Mouse (Mus musculus): ENCODE results near the gene Fcamr. TPM values are rescaled to one million over a fixed set of nuclear protein-coding genes. Genes with fewer than 3 reads are reported as not detected.

Gene Fcamr
- polyA plus RNA-seq, 1 experiment from 2014 or later = not detected

GRCm38 (mm10) chr1:130775234-130775633, 25.5 kb upstream of the Fcamr start:
- no peaks in the 10 kb centered on the region for H3K4me1 ChIP-seq (replicated peaks; ENCODE audit: control insufficient read depth, insufficient read depth, low read length)

DNA sequence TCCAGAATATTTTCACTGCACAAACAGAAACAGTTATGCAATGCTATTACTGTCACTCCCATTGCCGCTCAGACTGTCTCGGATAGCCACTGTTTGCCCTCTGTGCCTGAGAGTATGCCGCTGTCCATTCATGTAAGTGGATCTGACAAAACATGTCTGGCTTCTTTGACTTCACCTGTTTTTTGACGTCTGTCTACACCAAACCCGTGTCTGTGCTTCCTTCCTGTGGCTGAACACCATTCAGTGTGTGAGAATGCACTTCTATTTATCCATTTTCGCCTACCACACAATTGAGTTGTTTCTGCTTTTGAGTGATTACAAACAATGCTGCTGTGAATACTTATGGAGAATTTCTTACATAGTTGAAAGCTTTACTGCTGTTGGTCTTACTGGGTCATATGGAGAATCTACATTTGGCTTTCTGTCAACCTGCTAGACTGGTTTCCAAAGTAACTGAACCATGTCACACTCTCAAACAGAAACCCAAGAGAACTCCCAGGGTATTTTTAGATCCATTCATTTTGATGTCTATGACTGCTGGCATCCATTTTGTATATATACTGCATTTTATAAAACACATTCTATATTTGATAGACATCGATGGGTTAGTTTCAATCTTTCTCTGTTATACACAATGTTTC, 24.9 kb upstream of the Fcamr start:
- WGBS = 78% methylated on average over 7 of the region's 7 CpGs
- Histone ChIP-seq H3K9me3 (ENCODE audit: control insufficient read depth, low read length) (no peaks in the 10 kb centered on the region), H3K4me3 (replicated peaks; ENCODE audit: low read length) (no peak overlapping the region), H3K27ac (no peak overlapping the region), H3K4me1 (replicated peaks; ENCODE audit: control insufficient read depth, insufficient read depth, low read length) (no peaks in the 10 kb centered on the region), H3K27me3 (ENCODE audit: control insufficient read depth, insufficient read depth, low read length) (no peaks in the 10 kb centered on the region), H3K9ac (no peak overlapping the region), H3K4me2 (replicated peaks) (no peak overlapping the region), H3K36me3 (replicated peaks; ENCODE audit: control insufficient read depth, insufficient read depth) (no peaks in the 10 kb centered on the region)
- ATAC-seq (ENCODE audit: low FRiP score) (no peak), DNase-seq (ENCODE audit: low spot score) (no peak)

More at GRCm38 (mm10) chr1:130775234-130775633, 25.5 kb upstream of the Fcamr start:
- H3K9ac ChIP-seq = no peak overlapping the region
- DNase-seq (ENCODE audit: low spot score) (no peak), ATAC-seq (ENCODE audit: low FRiP score) (no peak)
- no peaks in the 10 kb centered on the region for H3K27me3 ChIP-seq (ENCODE audit: control insufficient read depth, insufficient read depth, low read length)
- H3K4me3 ChIP-seq (replicated peaks; ENCODE audit: low read length) = no peak overlapping the region
- H3K36me3 ChIP-seq (replicated peaks; ENCODE audit: control insufficient read depth, insufficient read depth) = no peaks in the 10 kb centered on the region
- no peaks in the 10 kb centered on the region for H3K9me3 ChIP-seq (ENCODE audit: control insufficient read depth, low read length)
- 39% methylated on average over 2 of the region's 2 CpGs for WGBS
- H3K27ac ChIP-seq = no peak overlapping the region
- no peak overlapping the region for H3K4me2 ChIP-seq (replicated peaks)

DNA sequence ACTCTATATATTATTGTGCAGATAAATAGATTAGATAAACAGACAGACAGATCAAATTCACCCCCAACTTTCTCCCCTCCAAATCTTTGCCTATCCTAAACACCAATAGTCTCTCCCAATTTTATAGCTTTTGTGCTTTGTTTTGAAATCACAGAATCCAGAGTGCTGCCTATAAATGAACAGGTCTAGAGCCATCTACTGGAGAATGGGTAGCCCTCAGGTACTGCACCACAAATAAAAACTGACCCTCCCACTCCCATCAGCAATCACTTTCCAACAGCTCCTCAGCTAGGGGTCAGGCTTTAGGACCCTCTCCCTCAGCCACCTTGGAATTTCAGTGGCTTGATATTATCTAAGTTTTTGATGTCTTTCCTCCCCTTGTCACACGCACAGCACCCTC, 24.1 kb upstream of the Fcamr start:
- H3K9me3 ChIP-seq (ENCODE audit: control insufficient read depth, low read length) = no peaks in the 10 kb centered on the region
- no peak overlapping the region for H3K27ac ChIP-seq
- no peak overlapping the region for H3K4me2 ChIP-seq (replicated peaks)
- H3K9ac ChIP-seq = no peak overlapping the region
- no peaks in the 10 kb centered on the region for H3K27me3 ChIP-seq (ENCODE audit: control insufficient read depth, insufficient read depth, low read length)
- no peaks in the 10 kb centered on the region for H3K36me3 ChIP-seq (replicated peaks; ENCODE audit: control insufficient read depth, insufficient read depth)
- H3K4me3 ChIP-seq (replicated peaks; ENCODE audit: low read length) = no peak overlapping the region
- WGBS = 97% methylated on average over 1 of the region's 1 CpGs
- DNase-seq (ENCODE audit: low spot score) (no peak), ATAC-seq (ENCODE audit: low FRiP score) (no peak)
- H3K4me1 ChIP-seq (replicated peaks; ENCODE audit: control insufficient read depth, insufficient read depth, low read length) = no peaks in the 10 kb centered on the region

DNA sequence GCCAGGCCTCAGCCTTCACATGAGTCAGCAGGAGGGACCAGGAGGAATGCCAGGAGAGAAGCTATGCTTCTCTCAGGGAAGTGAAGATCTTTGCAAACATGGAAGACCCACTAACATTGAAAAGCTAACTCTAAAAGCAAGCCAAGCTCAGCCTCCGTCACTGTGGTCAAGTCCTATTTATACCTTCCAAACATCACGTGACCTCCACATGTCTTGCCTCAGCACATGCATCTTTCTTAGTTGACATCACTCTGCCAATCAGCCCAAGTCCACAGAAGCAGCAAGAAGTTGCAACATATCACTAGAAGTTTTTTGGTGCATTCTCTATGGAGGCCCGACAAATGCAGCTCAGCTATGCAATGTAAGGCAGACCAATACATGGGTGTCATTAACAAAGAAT, 20.8 kb upstream of the Fcamr start:
- no peak overlapping the region for H3K9ac ChIP-seq
- ATAC-seq (ENCODE audit: low FRiP score) = no peak
- DNase-seq (ENCODE audit: low spot score) = no peak
- H3K4me1 ChIP-seq (replicated peaks; ENCODE audit: control insufficient read depth, insufficient read depth, low read length) = no peaks in the 10 kb centered on the region
- no peak overlapping the region for H3K4me2 ChIP-seq (replicated peaks)
- WGBS = 93% methylated on average over 3 of the region's 3 CpGs
- H3K9me3 ChIP-seq (ENCODE audit: control insufficient read depth, low read length) = no peaks in the 10 kb centered on the region
- H3K27ac ChIP-seq = no peak overlapping the region
- no peak overlapping the region for H3K4me3 ChIP-seq (replicated peaks; ENCODE audit: low read length)
- no peaks in the 10 kb centered on the region for H3K27me3 ChIP-seq (ENCODE audit: control insufficient read depth, insufficient read depth, low read length)
- no peaks in the 10 kb centered on the region for H3K36me3 ChIP-seq (replicated peaks; ENCODE audit: control insufficient read depth, insufficient read depth)

GRCm38 (mm10) chr1:130784054-130784453, 16.6 kb upstream of the Fcamr start:
- Histone ChIP-seq H3K9ac (no peak overlapping the region), H3K27ac (no peak overlapping the region), H3K4me1 (replicated peaks; ENCODE audit: control insufficient read depth, insufficient read depth, low read length) (no peaks in the 10 kb centered on the region), H3K4me2 (replicated peaks) (no peak overlapping the region), H3K9me3 (ENCODE audit: control insufficient read depth, low read length) (no peaks in the 10 kb centered on the region), H3K36me3 (replicated peaks; ENCODE audit: control insufficient read depth, insufficient read depth) (no peaks in the 10 kb centered on the region), H3K4me3 (replicated peaks; ENCODE audit: low read length) (no peak overlapping the region), H3K27me3 (ENCODE audit: control insufficient read depth, insufficient read depth, low read length) (no peaks in the 10 kb centered on the region)
- peak; percentile 30 for DNase-seq (ENCODE audit: low spot score)
- ATAC-seq (ENCODE audit: low FRiP score) = no peak
- 32% methylated on average over 4 of the region's 4 CpGs for WGBS

GRCm38 (mm10) chr1:130787001-130787400, 13.7 kb upstream of the Fcamr start:
- Histone ChIP-seq H3K9me3 (ENCODE audit: control insufficient read depth, low read length) (peaks cover 5% of the 10 kb centered on the region), H3K4me1 (replicated peaks; ENCODE audit: control insufficient read depth, insufficient read depth, low read length) (no peaks in the 10 kb centered on the region), H3K9ac (no peak overlapping the region), H3K27me3 (ENCODE audit: control insufficient read depth, insufficient read depth, low read length) (no peaks in the 10 kb centered on the region), H3K4me2 (replicated peaks) (no peak overlapping the region), H3K36me3 (replicated peaks; ENCODE audit: control insufficient read depth, insufficient read depth) (no peaks in the 10 kb centered on the region), H3K4me3 (replicated peaks; ENCODE audit: low read length) (no peak overlapping the region), H3K27ac (no peak overlapping the region)
- 44% methylated on average over 4 of the region's 4 CpGs for WGBS
- ATAC-seq (ENCODE audit: low FRiP score) (no peak), DNase-seq (ENCODE audit: low spot score) (no peak)

- no peak overlapping the region for H3K4me2 ChIP-seq (replicated peaks)
Measured at GRCm38 (mm10) chr1:130789512-130790451, 10.9 kb upstream of the Fcamr start.

DNA sequence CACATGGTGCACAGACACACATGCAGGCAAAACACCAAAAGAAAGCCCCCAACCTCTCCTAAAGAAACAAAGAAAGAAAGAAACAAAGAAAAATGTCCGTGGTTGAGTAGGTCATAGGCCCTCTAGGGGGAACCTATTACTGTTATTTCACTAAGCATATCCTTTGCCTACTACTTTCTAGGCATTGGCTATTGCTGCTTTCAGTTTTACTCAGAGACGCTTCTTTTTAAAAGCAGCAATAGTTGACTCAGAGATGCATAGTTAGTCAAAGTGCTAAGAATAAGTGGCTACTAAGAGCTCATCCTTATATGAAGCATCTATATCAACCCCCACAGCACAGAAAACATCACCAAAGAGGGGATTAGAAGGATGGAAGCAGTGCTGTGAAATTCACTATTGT, 5.4 kb upstream of the Fcamr start:
- no peak for ATAC-seq (ENCODE audit: low FRiP score)

More at GRCm38 (mm10) chr1:130789512-130790451, 10.9 kb upstream of the Fcamr start:
- H3K4me1 ChIP-seq (replicated peaks; ENCODE audit: control insufficient read depth, insufficient read depth, low read length) = no peaks in the 10 kb centered on the region
- H3K27me3 ChIP-seq (ENCODE audit: control insufficient read depth, insufficient read depth, low read length) = no peaks in the 10 kb centered on the region
- ATAC-seq (ENCODE audit: low FRiP score) = peak; percentile 43; the same call in 1 of the 2 replicates
- WGBS = 54% methylated on average over 3 of the region's 3 CpGs
- no peak for DNase-seq (ENCODE audit: low spot score)
- H3K4me3 ChIP-seq (replicated peaks; ENCODE audit: low read length) = no peak overlapping the region
- H3K36me3 ChIP-seq (replicated peaks; ENCODE audit: control insufficient read depth, insufficient read depth) = no peaks in the 10 kb centered on the region
- H3K27ac ChIP-seq = no peak overlapping the region
- no peak overlapping the region for H3K9ac ChIP-seq
- H3K9me3 ChIP-seq (ENCODE audit: control insufficient read depth, low read length) = peaks cover 13% of the 10 kb centered on the region

DNA sequence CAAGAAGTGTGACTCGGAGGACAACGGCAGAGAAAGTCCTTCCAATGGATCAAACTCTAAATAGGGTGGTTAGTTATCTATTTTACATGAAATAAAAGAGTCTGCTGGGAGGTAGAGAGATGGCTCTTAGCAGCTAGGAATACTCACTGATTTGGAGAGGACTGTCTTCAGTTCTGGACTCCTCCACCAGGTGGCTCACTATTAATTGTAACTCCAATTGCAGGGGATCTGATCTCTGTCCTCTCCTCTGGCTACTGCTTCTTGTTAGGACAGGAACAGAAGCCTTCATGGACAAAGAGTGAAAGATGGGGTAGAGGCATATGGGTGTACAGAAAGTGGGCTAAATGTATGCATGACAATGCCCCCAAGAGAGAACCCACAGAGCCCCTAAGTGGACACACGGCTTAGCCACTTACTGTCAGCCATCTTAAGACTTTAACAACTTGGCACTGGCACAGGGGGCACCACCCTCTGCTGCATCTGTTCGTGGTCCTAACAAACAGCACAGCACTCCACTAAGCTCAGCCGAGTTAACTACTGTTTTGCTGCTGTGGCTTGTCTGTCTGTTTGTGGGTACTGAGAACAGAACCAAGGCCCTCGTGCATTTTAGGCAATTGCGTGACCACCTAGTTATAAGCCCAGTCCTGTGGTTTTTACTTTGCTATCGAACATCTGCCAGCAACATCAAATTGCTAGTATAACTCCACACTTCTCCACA, 3.6 kb upstream of the Fcamr start:
- 89% methylated on average over 8 of the region's 8 CpGs for WGBS
- no peak overlapping the region for H3K27ac ChIP-seq
- H3K4me1 ChIP-seq (replicated peaks; ENCODE audit: control insufficient read depth, insufficient read depth, low read length) = no peaks in the 10 kb centered on the region
- H3K9ac ChIP-seq = no peak overlapping the region
- H3K9me3 ChIP-seq (ENCODE audit: control insufficient read depth, low read length) = peaks cover 6% of the 10 kb centered on the region
- peak; percentile 65 for DNase-seq (ENCODE audit: low spot score)
- H3K36me3 ChIP-seq (replicated peaks; ENCODE audit: control insufficient read depth, insufficient read depth) = no peaks in the 10 kb centered on the region
- H3K27me3 ChIP-seq (ENCODE audit: control insufficient read depth, insufficient read depth, low read length) = no peaks in the 10 kb centered on the region
- no peak for ATAC-seq (ENCODE audit: low FRiP score)
- H3K4me3 ChIP-seq (replicated peaks; ENCODE audit: low read length) = no peak overlapping the region
- no peak overlapping the region for H3K4me2 ChIP-seq (replicated peaks)

More for the DNA sequence above, 5.4 kb upstream of the Fcamr start:
- Histone ChIP-seq H3K36me3 (replicated peaks; ENCODE audit: control insufficient read depth, insufficient read depth) (no peaks in the 10 kb centered on the region), H3K4me3 (replicated peaks; ENCODE audit: low read length) (no peak overlapping the region), H3K9ac (no peak overlapping the region), H3K4me1 (replicated peaks; ENCODE audit: control insufficient read depth, insufficient read depth, low read length) (no peaks in the 10 kb centered on the region), H3K27ac (no peak overlapping the region), H3K9me3 (ENCODE audit: control insufficient read depth, low read length) (peaks cover 13% of the 10 kb centered on the region), H3K27me3 (ENCODE audit: control insufficient read depth, insufficient read depth, low read length) (no peaks in the 10 kb centered on the region), H3K4me2 (replicated peaks) (no peak overlapping the region)
- 63% methylated on average over 2 of the region's 2 CpGs for WGBS
- DNase-seq (ENCODE audit: low spot score) = no peak

Measured in hindbrain, embryonic 14.5 days (tissue).